Comparison of ENCODE assay signal across 8 mouse cellular contexts in genomic region chr7:64751465-64751864, GRCm38 (mm10).
DNase-seq lines count a peak whose midpoint lies in the region; ATAC-seq and TF ChIP-seq lines count a peak whose summit lies in the region.

No protein-coding gene starts in this region.

- no peak for TF ChIP-seq EP300 in heart, adult 2 months (IDR thresholded peaks at IDR 0.05; ENCODE audit: insufficient read depth, low read depth, low read length)

- no peaks in the 10 kb centered on the region for H3K79me2 ChIP-seq in heart, adult 2 months (replicated peaks; ENCODE audit: control insufficient read depth, insufficient read depth, low read length)

- no peak for TF ChIP-seq POLR2A in heart, adult 2 months (IDR thresholded peaks at IDR 0.05; ENCODE audit: insufficient read depth, low read depth, low read length)

- DNase-seq in heart, adult 2 months, result peak; percentile 9 to 39
- no peak for DNase-seq in heart, postnatal 25 days (ENCODE audit: low spot score)
- DNase-seq in cerebellum, adult 8-10 months, result peak; percentile 67
- DNase-seq in forelimb bud, embryonic 11.5 days (ENCODE audit: low read depth, low spot score), result peak; percentile 76
- DNase-seq in intestine, embryonic 14.5 days (ENCODE audit: low spot score), result peak; percentile 84
- peak; percentile 68 to 86 for DNase-seq in left cerebral cortex, postnatal 25 days (ENCODE audit: low spot score in 2 of 2)

- intact Hi-C loops in heart, adult 2 months (cut with DNase I), result no loop called here
- intact Hi-C loops in heart, postnatal 25 days (cut with DNase I), result no loop called here
- intact Hi-C loops in left cerebral cortex, postnatal 25 days (cut with DNase I), result loop anchor here (2.0 kb wide), 1 partner anchor 27 kb away; no protein-coding TSS in a partner anchor

- no peaks in the 10 kb centered on the region for H3K9me3 ChIP-seq in intestine, embryonic 14.5 days (ENCODE audit: control insufficient read depth, low read length)
- no peaks in the 10 kb centered on the region for H3K9me3 ChIP-seq in midbrain, embryonic 13.5 days
- H3K9me3 ChIP-seq in stomach, embryonic 14.5 days (ENCODE audit: control insufficient read depth, low read depth, low read length), result no peaks in the 10 kb centered on the region

- no peak overlapping the region for H3K4me2 ChIP-seq in intestine, embryonic 14.5 days (ENCODE audit: low read length)
- no peak overlapping the region for H3K4me2 ChIP-seq in midbrain, embryonic 13.5 days (replicated peaks)
- no peak overlapping the region for H3K4me2 ChIP-seq in stomach, embryonic 14.5 days (replicated peaks; ENCODE audit: low read depth, low read length)

- peak; percentile 59 for ATAC-seq in intestine, embryonic 14.5 days (replicated peaks; ENCODE audit: low FRiP score, low TSS enrichment, low read depth)
- peak; percentile 71 for ATAC-seq in midbrain, embryonic 13.5 days
- ATAC-seq in stomach, embryonic 14.5 days (ENCODE audit: insufficient number of reproducible peaks, insufficient read depth, low FRiP score, low read depth), result peak; percentile 59; the same call in 1 of the 2 replicates

- H3K4me3 ChIP-seq in heart, adult 2 months, result no peak overlapping the region
- no peak overlapping the region for H3K4me3 ChIP-seq in intestine, embryonic 14.5 days (ENCODE audit: low read depth, low read length)
- H3K4me3 ChIP-seq in midbrain, embryonic 13.5 days (replicated peaks), result no peak overlapping the region
- no peak overlapping the region for H3K4me3 ChIP-seq in stomach, embryonic 14.5 days (ENCODE audit: low read depth, low read length)

- TF ChIP-seq CTCF in heart, adult 2 months (IDR thresholded peaks at IDR 0.05), result peak; percentile 90

- no peak overlapping the region for H3K9ac ChIP-seq in heart, adult 2 months (ENCODE audit: low read depth, low read length)
- no peak overlapping the region for H3K9ac ChIP-seq in intestine, embryonic 14.5 days (ENCODE audit: low read length)
- H3K9ac ChIP-seq in midbrain, embryonic 13.5 days (replicated peaks), result no peak overlapping the region
- no peak overlapping the region for H3K9ac ChIP-seq in stomach, embryonic 14.5 days (replicated peaks; ENCODE audit: low read depth, low read length)

- no peaks in the 10 kb centered on the region for H3K27me3 ChIP-seq in heart, adult 2 months (ENCODE audit: control insufficient read depth, insufficient read depth, low read length)
- H3K27me3 ChIP-seq in intestine, embryonic 14.5 days (replicated peaks; ENCODE audit: control insufficient read depth, insufficient read depth, low read length), result no peaks in the 10 kb centered on the region
- H3K27me3 ChIP-seq in midbrain, embryonic 13.5 days, result no peaks in the 10 kb centered on the region
- no peaks in the 10 kb centered on the region for H3K27me3 ChIP-seq in stomach, embryonic 14.5 days (ENCODE audit: control insufficient read depth, insufficient read depth, low read length)

- 26% methylated on average over 5 of the region's 5 CpGs for WGBS in heart, adult 2 months
- 27% methylated on average over 5 of the region's 5 CpGs for WGBS in intestine, embryonic 14.5 days
- WGBS in midbrain, embryonic 13.5 days, result 39% methylated on average over 5 of the region's 5 CpGs
- 28% methylated on average over 5 of the region's 5 CpGs for WGBS in stomach, embryonic 14.5 days

- H3K27ac ChIP-seq in heart, adult 2 months, result no peak overlapping the region
- no peak overlapping the region for H3K27ac ChIP-seq in intestine, embryonic 14.5 days (ENCODE audit: low read depth)
- H3K27ac ChIP-seq in midbrain, embryonic 13.5 days, result no peak overlapping the region
- H3K27ac ChIP-seq in stomach, embryonic 14.5 days (ENCODE audit: low read length), result no peak overlapping the region

- no peaks in the 10 kb centered on the region for H3K4me1 ChIP-seq in heart, adult 2 months (ENCODE audit: control insufficient read depth, insufficient read depth, low read length)
- 0 out of 2 replicates have a peak, but pooled peaks cover 4% of the 10 kb centered on the region for H3K4me1 ChIP-seq in intestine, embryonic 14.5 days (replicated peaks; ENCODE audit: control insufficient read depth, insufficient read depth, low read length)
- no peaks in the 10 kb centered on the region for H3K4me1 ChIP-seq in midbrain, embryonic 13.5 days (replicated peaks)
- no peaks in the 10 kb centered on the region for H3K4me1 ChIP-seq in stomach, embryonic 14.5 days (ENCODE audit: control insufficient read depth, insufficient read depth, low read length)

- no peaks in the 10 kb centered on the region for H3K36me3 ChIP-seq in heart, adult 2 months (ENCODE audit: control insufficient read depth, insufficient read depth, low read length)
- no peaks in the 10 kb centered on the region for H3K36me3 ChIP-seq in intestine, embryonic 14.5 days (ENCODE audit: control insufficient read depth, insufficient read depth, low read length)
- H3K36me3 ChIP-seq in midbrain, embryonic 13.5 days, result peaks cover 40% of the 10 kb centered on the region
- H3K36me3 ChIP-seq in stomach, embryonic 14.5 days (ENCODE audit: control insufficient read depth, insufficient read depth, low read length), result no peaks in the 10 kb centered on the region
